8 mouse cellular contexts compared by ENCODE assay signal in the genomic region with DNA sequence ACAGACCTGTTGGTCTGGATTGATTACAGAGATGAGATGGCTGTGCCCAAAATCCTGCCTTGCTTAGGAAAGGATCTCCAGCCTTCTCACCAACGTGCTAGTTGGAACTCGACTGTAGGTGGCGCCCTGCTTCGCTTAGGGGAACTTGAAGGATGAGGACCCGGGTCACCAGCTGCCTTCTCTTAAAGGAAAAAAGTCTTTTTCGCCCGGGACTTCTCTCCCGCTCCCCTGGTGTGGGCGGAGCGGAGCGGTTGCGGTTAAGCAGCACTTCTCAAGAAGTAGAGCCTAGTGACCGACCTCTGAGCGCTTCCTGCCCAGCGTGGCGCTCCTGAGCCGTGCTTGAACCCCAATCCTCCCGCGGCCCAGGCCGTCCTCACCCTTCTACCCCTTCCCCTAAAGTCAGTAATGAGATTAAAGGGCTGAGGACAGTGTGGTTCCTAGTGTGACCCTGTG. TPM values are rescaled to one million over a fixed set of nuclear protein-coding genes. Genes with fewer than 3 reads are reported as not detected.
DNase-seq lines count a peak whose midpoint lies in the region; ATAC-seq and TF ChIP-seq lines count a peak whose summit lies in the region.

No protein-coding gene starts in this region.

- H3K27ac ChIP-seq in lung, embryonic 15.5 days: peak overlapping the region; percentile 93
- H3K27ac ChIP-seq in olfactory bulb, adult 2 months (ENCODE audit: insufficient read depth, low read depth, low read length): peak overlapping the region; percentile 36
- H3K27ac ChIP-seq in thymus, adult 2 months (ENCODE audit: control insufficient read depth, insufficient read depth, low read length): peak overlapping the region; percentile 75

- peak overlapping the region; percentile 96 for H3K4me2 ChIP-seq in lung, embryonic 15.5 days

- peak; percentile 92 for DNase-seq in Muller cell, postnatal 12 days (ENCODE audit: inconsistent ontology term)
- peak; percentile 93 for DNase-seq in cerebellum, adult 9-10 months
- peak; percentile 93 for DNase-seq in forelimb bud, embryonic 11.5 days (ENCODE audit: low read depth, low spot score)
- peak; percentile 96 for DNase-seq in heart, postnatal 4 days
- DNase-seq in layer of hippocampus, adult 9-10 months (ENCODE audit: low spot score): peak; percentile 83
- peak; percentile 91 for DNase-seq in thymus, adult 2 months

- no peaks in the 10 kb centered on the region for H3K9me3 ChIP-seq in lung, embryonic 15.5 days

- peak overlapping the region; percentile 51 for H3K4me3 ChIP-seq in lung, embryonic 15.5 days
- peak overlapping the region; percentile 46 for H3K4me3 ChIP-seq in olfactory bulb, adult 2 months (ENCODE audit: insufficient read depth, low read depth, low read length)
- peak overlapping the region; percentile 71 for H3K4me3 ChIP-seq in thymus, adult 2 months (ENCODE audit: control insufficient read depth, insufficient read depth, low read length)

- H3K27me3 ChIP-seq in lung, embryonic 15.5 days: no peaks in the 10 kb centered on the region
- no peaks in the 10 kb centered on the region for H3K27me3 ChIP-seq in thymus, adult 2 months (ENCODE audit: control insufficient read depth, insufficient read depth, low read length)

- no peaks in the 10 kb centered on the region for H3K36me3 ChIP-seq in lung, embryonic 15.5 days
- no peaks in the 10 kb centered on the region for H3K36me3 ChIP-seq in thymus, adult 2 months (ENCODE audit: control insufficient read depth, insufficient read depth, low read length)

- peak overlapping the region; percentile 60 for H3K9ac ChIP-seq in lung, embryonic 15.5 days

- TF ChIP-seq POLR2A in olfactory bulb, adult 2 months (IDR thresholded peaks at IDR 0.05; ENCODE audit: insufficient read depth, low read depth, low read length): no peak
- TF ChIP-seq POLR2A in thymus, adult 2 months (IDR thresholded peaks at IDR 0.05; ENCODE audit: control insufficient read depth, extremely low read depth, insufficient read depth, low read length, poor library complexity): 0 out of 2 replicates have a peak, but pooled peaks have one; percentile 23

- under 1% methylated on average over 20 of the region's 20 CpGs for WGBS in lung, embryonic 15.5 days
- WGBS in olfactory bulb, adult 2 months: 2% methylated on average over 20 of the region's 20 CpGs
- WGBS in thymus, adult 2 months: under 1% methylated on average over 20 of the region's 20 CpGs

- peak; percentile 75 for TF ChIP-seq CTCF in olfactory bulb, adult 2 months (IDR thresholded peaks at IDR 0.05; ENCODE audit: insufficient read depth, low read depth, low read length)
- TF ChIP-seq CTCF in thymus, adult 2 months (IDR thresholded peaks at IDR 0.05; ENCODE audit: borderline replicate concordance, control insufficient read depth, extremely low read depth, insufficient read depth, low read length, poor library complexity): peak; percentile 79; the same call in 1 of the 2 replicates

- peak; percentile 91 for ATAC-seq in lung, embryonic 15.5 days (ENCODE audit: borderline replicate concordance, extremely low read depth, low FRiP score, low TSS enrichment)

- H3K4me1 ChIP-seq in lung, embryonic 15.5 days: peaks cover 20% of the 10 kb centered on the region
- peaks cover 14% of the 10 kb centered on the region for H3K4me1 ChIP-seq in olfactory bulb, adult 2 months (ENCODE audit: control insufficient read depth, insufficient read depth, low read length)
- H3K4me1 ChIP-seq in thymus, adult 2 months (replicated peaks; ENCODE audit: control insufficient read depth, insufficient read depth, low read length): peaks cover 11% of the 10 kb centered on the region

RNA-seq across cellular contexts. Expression of a gene that starts 21.5 kb away (rescaled TPM):
- 100 to 1,000 TPM; 206 to 217 TPM for total RNA-seq in heart, postnatal 4 days (2021)
- 44.8 and 50.2 TPM in 2 replicates for polyA plus RNA-seq in lung, embryonic 15.5 days (2015; fragmentation: Nextera tagmentation; extraction: Ambion mirVana)
- polyA plus RNA-seq in olfactory bulb, adult 2 months (2012; ENCODE audit: insufficient read depth, insufficient read length, low replicate concordance, missing spikeins): not detected in 2 replicates
- 26.4 and 33.6 TPM in 2 replicates for polyA plus RNA-seq in thymus, adult 2 months (2012; rRNA removed)

RNA-seq across cellular contexts. Expression of a gene that starts 26.8 kb away (rescaled TPM):
- not detected for total RNA-seq in heart, postnatal 4 days (2021)
- polyA plus RNA-seq in lung, embryonic 15.5 days (2015; fragmentation: Nextera tagmentation; extraction: Ambion mirVana): 0.44 and 0.99 TPM in 2 replicates
- polyA plus RNA-seq in olfactory bulb, adult 2 months (2012; ENCODE audit: insufficient read depth, insufficient read length, low replicate concordance, missing spikeins): not detected in 2 replicates
- 0.09 TPM in 1 of 2 replicates, not detected in the other for polyA plus RNA-seq in thymus, adult 2 months (2012; rRNA removed)

Comparison
In these comparisons a context has a peak if more than half of its experiments do, and no peak if none do; other contexts are left out.
1. Peak in every context shown above with its lines: DNase-seq, ATAC-seq, H3K4me3 ChIP-seq and H3K27ac ChIP-seq.
2. H3K27ac ChIP-seq: peak in every context shown above with its lines; median percentile 93 in lung, embryonic 15.5 days; 75 in thymus, adult 2 months; 36 in olfactory bulb, adult 2 months.